Mouse (Mus musculus) adrenal gland, postnatal 36 days (tissue): ENCODE measurements at regions not wholly inside any gene's neighbourhood (a gene's known extent, or its start where the extent isn't known, plus 50 kb on each side); places are given as distances from the start of the nearest gene placed in this dataset.

Experiments used
- DNase-seq, 2 experiments: peaks; one replicate each; pipeline ENCODE4 v3.0.0; 2021; ENCODE audit warnings: mixed read lengths in 1 of 2

DNA sequence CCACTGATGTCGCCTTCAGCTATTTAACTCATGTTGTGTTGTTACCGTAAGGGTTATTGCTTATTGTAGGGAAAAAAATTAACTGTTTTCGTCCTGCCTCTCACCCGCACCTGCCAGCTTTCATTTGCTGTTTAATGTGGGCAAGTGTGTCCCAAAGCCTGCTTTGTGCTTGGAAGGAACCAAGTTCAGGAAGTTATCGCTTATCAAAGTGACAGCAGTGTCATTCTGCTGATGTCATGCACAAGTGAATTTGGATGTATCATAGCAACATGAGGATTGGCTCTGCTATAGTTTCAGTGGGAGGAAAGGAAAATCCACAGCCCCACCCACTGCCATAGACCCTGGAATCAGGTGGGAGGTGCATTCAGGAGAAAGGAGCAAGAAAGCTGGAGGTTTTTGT lies 276.5 kb downstream of the Rnf144b start:
- no peak for DNase-seq

DNA sequence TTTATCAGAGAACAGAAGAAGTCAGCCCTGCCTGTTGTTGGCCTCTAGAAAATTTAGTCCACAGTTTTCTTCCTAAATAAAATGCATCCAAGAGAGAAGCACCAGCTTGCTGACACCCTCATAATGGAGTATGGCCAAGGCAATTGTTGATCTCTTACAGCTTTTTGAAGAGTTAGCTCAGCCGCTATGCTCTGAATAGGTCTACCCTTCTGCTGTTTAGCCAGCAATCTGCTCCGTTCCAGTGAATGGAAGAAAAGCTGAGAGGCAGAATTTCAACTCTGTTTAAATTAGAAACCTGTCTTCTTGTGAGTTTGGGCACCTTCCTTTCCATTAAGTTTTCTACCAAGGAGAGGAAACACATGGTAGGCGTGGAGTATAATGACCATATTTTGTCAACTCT lies 290.8 kb downstream of the Rnf144b start:
- no peak for DNase-seq

DNA sequence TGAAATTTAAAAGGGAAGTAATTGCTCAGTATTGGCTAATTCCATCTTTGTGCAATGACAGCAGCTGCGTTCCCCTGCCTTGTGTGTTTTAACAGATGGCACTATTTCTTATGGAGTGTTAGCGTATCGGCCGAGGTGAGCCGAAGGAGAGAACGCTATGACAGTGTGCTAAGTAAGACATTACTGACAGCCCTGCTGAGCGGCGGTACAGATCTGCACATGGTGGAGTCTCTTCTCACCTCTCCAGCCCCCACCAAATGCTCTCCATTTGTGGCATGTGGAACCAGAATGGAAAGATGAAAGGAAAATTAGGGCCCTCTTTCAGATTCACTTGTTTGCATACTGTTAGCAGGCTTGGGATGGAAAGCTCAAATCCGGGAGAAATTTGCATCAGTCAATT lies 291.5 kb downstream of the Rnf144b start:
- DNase-seq, result no peak

DNA sequence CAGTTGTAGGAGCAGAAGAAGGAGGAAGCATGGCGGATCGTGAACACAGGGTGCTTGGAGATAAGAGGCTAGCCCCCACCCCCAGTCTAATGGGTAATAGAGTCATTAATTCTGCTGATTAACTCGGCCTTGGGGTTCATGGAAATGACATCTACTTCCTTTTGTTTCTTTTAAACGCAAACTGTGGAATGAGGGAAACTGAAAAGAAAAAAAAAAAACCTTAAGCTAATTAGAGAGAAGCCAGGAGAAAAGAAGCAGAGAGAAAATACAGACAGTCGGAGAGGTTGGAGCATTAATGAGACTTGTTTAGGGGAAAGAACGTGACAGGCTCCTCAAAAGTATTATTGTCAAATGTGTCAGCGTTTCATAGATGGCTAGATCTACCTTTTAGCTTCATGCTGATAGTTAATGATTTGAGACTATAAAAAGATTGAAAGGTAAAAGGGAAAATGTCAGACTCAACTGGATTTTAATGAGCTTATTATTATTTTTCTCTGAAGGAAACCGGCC lies 307.5 kb downstream of the Rnf144b start:
- DNase-seq, result no peak

DNA sequence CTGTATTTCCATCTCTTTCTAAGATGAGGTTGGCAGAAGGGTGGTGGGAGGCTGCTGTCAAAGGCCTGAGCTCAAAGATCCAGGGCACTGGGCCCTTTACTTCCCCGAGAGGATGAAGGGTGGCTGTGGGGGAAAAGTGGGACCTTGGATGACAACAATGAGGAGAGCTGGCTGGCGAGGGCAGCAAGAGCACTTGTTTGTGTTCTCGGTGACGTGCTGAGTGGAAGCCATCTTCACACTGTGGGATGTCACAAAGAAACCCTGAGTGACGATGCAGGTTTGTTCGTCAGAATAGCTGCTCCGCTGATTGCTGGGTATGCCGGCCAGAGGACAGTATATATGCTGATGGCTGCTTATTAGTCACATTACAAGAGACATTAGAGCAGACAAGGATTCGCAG lies 308.0 kb downstream of the Rnf144b start:
- DNase-seq, result no peak

DNA sequence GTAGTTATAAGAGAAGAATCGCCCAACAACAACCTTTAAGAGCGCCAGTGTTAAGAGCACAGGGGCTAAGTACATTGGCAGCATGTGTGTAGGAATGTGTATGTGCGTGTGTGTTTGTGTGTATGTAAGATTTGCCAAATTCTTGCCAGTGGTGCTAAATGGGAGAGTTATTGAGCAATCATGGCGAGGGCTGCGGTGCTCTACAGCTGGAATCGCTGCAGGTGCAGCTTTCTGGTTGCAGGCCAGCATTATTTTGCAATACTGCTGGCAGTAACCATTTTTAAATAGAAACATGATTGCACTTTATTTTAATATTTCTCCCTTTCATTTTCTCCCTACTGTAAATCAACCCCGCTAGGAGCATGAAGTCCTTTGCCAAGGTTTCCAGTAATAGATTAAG lies 313.2 kb downstream of the Rnf144b start:
- DNase-seq, result peak in 1 of 2 experiments; percentile 26

DNA sequence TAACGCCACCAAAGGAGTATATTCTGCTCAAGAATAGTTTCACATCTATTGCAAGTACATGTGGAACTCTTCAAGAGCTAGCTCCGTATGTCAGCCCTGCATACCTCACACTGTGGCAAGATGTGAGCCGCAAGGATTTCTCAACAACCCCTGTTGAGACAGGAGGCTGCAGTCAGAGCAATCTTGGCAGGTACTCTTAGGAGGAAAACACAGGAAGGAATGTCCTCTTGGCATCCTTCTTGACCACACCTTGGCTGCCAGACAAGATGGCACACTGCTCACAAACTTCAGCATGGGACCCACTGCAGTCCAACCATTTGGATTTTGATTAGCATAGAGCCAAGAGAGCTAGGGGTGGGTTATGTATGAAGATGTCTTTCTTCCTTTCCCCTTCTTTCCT lies 322.4 kb downstream of the Rnf144b start:
- no peak for DNase-seq

DNA sequence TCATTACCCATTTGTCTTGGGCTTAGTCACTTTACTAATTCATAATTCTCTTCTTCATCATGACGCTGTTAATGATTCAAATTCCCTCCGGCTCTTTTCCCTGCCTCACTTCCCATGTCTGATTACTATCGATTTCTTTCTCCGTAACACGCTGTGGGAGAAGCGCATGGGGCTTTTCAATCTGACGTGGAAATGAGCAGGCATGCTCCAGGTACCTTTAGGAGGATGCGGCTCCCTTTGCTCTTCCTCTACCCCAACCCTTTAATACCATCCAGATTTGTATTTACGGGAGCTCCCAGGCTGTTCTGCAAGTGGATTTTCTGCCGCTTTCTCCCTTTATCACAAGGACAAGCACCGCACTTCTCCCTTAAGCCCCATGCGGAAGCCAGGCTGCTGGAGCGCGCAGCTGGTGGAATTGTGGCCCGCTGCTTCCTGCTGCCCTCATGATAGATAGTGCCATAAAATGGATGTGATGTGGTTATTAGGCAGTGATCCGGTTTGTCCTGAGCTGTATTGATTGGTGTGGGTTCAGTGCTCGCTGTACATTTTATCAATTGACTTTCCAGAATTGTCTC lies 329.8 kb downstream of the Rnf144b start:
- DNase-seq, result no peak

DNA sequence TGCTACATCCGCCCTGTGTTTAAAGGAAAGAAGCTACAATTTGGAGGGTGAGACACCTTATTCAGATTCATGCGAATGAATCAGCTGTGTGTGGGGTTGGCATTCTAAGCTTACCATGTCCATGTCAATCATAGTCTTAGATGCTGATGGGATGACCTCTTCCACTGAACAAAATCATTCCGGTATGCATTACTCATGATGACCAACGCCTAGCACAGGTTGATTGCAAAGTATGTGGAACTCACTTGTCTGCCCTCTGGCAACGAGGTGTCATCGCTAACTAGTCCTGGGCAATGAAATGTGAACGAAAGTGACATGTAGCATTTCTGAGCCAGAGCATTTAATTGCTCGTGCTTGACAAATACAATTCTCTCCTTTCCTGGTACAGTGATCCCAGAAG lies 339.7 kb downstream of the Rnf144b start:
- no peak for DNase-seq

DNA sequence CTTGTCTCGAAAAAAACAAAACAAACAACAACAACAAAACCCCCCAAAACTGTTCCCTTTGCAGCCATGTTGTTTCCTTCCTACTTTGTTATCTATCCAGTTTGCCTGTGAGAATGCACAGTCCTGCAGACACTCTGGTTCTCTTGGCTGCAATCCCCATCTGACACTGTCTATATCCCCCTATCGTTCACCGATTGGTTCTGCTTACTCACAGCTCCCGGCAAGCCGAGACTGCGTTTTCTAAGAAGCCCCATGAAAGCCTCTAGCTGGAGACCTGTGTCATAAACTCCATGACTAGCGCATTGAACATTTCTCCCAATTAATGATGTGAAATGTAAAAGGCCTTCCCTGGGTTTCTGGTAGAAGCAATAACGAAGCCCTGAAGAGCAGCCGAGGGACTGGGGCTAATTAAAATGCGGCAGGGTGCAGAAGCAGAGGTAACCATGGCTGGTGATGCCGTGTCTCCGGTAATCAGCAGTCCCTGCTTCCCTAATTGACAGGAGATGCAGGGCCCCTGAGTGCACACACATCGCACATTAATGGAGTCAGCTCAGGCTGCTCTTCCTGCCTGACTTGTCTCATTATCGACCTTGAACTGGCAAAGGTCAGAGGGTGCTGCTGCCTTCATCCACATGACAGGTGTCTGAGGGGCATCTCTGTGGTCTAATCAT lies 349.2 kb downstream of the Rnf144b start:
- no peak for DNase-seq

DNA sequence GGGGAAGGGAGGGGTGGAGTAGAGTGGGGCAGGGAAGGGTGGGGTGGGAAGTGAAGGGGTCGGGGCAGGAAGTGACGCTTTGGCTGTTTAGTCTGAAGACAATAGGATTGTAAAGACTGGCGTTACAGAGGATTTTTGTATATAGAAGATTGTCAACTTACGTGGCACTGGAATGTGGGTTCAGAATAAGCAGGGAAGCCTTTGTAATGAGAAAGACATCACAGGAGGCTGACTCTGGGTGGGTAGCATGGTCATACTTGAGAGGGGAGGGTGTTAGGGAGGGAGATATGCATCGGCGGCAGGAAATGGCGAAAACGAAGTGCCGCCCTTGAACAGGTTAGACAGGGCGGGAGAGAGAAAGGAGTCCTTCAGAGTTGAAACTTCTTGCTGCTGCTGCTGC lies 357.7 kb downstream of the Rnf144b start:
- no peak for DNase-seq

DNA sequence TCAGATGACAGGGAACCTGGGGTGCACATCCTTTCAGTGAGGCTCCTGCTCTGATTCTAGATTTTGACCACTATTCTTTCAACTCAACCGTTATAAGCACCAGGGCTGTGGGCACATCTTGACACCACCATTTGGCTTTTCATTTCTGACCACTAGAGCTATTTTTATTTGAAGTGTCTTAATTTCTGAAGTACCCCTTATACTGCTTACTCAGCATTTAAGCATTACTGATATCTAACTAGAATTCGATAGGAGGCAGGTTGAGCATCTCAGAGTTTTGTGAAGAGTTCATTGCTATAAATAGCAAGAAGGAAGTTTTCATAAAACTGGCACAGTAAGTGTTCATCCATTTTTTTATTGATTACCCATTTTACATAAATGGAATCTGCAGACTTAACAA lies 362.4 kb downstream of the Rnf144b start:
- no peak for DNase-seq

DNA sequence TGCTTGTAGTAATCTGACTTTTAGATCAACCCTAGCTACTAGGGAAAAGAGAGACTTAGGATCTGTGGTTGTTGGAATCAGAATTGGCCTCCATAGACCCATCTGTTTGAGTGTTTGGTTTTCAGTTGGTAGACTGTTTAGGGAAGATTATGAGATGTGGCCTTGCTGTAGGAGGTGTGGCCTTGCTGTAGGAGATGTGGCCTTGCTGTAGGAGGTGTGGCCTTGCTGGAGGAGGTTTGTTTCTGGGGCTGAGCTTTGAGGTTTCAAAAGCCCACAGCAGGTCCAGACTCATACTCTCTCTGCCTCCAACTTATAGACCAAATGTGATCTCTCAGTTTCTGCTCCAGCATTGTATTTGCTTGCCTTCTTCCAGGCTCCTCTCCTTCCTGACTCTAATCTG lies 363.7 kb downstream of the Rnf144b start:
- peak; percentile 10 to 18 for DNase-seq

DNA sequence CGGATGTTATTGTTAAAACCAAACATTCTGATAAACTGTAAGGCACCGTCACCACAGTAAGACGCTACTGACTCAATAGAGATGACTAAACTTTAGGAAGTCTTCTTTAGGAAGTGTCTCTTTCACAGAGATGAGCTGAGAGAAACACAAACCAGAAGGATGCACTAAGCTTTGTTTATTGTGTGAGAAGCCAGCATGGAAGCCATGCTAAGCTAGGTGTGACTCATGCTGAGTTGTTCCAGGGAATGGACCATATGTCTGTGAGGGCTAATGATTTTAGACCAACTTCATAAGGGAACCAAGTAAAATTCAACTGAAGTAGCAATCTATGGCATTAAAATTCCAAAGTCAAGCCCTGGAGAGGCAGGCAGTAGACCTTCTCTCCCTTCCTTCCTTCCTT lies 364.2 kb downstream of the Rnf144b start:
- DNase-seq, result no peak

DNA sequence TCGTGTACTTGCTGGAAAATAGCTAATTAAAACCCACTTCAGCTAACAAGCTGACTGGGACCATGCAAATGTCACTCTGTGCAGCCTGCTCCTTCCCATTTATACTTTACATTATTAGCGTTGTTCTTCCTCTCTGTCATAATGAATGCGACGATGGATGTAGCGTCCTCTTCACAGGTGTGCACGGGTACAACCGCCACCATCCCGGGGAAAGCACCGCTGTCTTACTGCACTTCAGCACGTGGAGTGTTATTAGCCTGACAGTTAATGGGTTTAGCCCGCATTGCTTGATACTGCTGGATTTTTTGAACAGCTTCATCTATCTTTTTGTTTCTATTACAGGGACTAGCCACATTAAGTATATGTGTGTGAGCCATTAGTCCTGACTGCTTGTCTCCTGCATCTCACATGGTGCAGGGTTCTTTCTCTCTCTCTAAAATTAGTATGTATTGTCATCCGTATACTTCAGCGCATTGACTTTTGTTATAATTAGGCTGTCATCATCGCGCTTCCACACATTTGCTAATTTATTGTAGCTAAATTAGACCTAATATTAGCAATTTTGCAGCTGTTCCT lies 383.0 kb downstream of the Rnf144b start:
- DNase-seq, result no peak

DNA sequence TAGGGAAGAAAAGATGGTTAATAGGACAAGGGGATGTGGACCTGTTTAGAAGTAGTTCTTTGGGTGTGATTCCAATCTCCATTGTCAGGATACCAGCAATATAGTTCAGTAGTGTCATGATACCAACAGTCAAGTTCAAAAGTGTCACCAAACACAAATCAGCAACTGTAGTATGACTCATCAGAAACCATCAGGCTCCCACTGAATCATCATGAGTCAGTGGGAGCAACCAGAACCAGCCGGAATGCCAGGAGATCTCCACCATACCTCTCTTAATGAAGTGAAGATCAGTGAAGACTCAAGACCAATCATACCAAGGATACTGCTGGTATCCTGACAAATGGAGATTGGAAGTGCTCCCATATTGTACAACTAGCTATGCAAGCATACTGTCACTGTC lies 410.5 kb downstream of the Rnf144b start:
- DNase-seq, result peak; percentile 3

DNA sequence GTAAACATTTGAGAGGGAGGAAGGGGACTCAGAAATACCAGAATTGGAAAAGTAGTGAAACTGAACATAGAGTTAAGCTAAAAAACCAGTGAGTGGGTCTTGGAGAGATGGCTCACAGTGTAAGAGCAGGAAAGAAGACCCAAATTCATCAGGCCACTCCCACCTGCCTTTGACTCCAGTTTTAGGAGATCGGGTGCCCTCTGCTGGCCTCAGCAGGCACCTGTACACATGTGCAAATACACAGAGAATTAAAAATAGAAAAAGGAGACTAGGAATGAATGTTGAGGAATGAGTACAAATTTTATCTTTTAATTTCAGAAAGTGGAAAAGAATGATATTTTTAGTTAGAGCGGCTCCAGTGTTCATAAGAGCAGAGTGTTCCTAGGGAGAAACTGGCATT lies 414.7 kb downstream of the Rnf144b start:
- no peak for DNase-seq

DNA sequence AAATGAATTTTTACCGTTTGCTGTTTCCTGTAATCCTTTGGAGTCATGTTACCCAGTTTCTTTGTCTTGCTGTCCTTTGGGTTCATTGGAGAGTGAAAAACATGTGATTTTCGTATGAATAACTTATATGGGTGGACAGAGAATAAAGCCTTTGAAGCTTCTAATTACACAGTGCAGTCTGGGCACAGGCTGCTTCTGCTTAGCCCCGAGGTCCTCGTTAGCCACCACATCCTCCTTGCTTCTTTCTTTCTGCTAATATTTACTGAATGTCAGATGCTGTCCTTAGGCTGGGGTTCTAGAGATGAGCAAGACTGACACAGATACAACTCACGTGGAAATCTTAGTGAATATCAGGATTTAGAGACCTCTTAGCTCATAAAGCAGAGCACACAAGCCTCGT lies 427.2 kb downstream of the Rnf144b start:
- DNase-seq, result no peak

DNA sequence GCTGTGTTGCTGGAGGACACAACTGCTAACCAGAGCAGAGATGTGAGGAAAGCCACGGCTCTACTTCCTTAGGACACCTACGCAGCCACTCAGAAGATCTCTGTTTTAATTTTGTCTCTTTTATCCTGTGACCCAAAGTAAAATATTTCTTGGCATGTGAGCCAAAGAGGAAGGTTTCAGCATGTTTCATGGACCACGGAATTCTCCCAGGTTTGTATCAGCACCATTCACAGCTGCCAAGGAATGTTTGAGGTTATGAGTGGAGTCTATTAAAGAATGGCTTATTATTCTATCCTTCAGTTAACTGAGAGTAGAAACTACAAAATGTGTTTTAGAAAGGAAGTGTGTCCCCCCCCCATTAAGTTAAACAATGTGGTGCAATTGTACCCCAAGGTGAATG lies 429.8 kb downstream of the Rnf144b start:
- no peak for DNase-seq

DNA sequence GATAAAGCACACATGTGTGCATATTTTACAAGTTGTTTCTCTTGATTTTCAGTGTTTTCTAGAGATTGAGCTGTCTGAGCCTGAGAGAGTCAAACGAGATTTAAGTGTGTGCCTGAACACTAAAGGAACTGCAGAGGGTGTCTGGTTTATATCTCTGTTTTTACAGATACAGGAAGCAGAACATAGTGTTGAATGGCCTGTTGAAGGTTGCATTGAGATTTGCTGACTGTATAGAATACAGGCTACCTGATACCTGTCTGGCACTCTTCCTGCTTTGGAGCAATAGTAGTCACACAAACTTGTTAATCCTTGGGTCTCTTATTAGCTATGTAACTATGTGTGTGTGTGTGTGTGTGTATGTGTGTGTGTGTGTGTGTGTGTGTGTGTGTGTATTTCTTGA lies 431.7 kb downstream of the Rnf144b start:
- no peak for DNase-seq

DNA sequence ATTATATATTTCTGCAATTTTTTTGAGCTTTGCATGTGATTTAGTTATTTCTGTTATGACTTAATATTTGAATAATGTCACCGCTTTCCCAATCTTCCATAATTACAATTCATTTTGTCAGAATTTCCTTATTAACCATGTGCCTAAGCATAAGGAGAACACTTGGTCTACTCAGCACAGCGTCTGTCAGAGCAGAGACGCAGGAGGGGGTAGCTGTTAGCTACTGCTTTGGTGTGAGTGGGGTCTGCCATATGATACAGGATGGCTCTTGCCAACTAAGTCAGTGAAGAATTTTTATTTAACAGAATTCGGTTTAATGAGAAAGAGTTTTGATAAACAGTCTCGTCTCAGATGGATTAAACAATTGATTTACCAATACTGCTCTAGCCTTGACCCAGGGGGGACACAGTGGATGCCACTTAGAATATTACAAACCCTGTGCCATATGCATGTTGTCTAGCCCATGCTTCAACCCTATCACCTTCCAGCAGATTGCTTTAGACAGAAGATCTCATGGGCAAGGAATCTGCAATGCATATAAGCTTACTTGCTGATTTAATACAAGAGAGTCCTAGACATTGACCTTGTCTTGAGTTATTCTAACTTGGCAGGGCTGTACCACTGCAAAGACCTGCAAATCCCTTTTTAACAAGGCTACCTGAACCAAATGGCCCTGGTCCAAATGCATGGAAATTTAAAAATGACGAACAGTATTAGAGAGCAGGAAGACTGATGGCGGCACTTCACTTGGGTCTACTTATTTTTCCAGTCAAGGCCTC lies 434.9 kb downstream of the Rnf144b start:
- no peak for DNase-seq

DNA sequence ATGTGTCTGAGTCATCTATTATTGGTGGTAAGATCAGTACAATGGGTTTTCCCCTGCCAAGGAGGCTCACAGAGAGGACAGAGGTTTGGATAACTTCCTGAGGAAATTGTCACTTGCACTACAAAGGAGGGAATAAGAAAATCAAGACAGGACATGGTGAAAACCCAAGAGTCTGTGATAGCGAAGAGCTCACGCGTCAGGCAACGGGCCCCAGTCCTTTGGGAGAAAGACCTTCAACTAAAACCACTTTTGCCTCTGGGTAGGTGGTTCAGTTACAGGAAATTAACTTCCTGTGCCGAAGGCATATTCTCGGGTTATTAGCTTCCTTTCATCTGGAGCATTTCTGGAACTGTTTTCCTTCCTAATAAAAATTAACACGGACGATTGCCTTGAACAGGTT lies 440.4 kb downstream of the Rnf144b start:
- no peak for DNase-seq

DNA sequence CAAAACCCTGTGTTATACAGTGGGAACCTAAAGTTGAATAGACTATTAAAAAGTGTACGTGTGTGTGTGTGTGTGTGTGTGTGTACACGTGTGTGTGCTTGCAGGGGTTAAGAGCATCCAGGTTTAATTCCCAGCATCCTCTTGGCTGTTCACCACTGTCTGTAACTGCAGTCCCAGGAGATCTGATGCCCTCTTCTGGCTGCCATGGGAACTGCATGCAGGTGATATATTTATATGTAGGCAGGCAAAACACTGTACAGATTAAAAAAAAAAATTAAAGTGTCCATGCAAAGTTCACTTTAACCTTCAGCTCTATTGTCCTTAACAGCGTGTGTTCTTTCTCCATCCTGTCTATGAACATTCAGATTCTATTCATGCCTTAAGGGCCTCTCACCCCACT lies 454.1 kb downstream of the Rnf144b start:
- DNase-seq, result peak in 1 of 2 experiments; percentile 13
